Mouse (Mus musculus) C2C12 (cell line): ENCODE measurements around the gene Kcne2. TPM values are rescaled to one million over a fixed set of nuclear protein-coding genes. Genes with fewer than 3 reads are reported as not detected.

ENCODE experiments used
- H3K27me3 ChIP-seq: one replicate; pipeline ENCODE4 v1.6.1; 2011; ENCODE audit not compliant: control insufficient read depth, insufficient read depth, insufficient read length
- H3K36me3 ChIP-seq: one replicate; pipeline ENCODE4 v1.6.1; 2011; ENCODE audit not compliant: control insufficient read depth, insufficient read depth
- H3K4me3 ChIP-seq: one replicate; pipeline ENCODE4 v1.5.1; 2011; ENCODE audit warnings: mild to moderate bottlenecking, control low read depth; ENCODE audit not compliant: poor library complexity, insufficient read depth, severe bottlenecking
- H3K79me2 ChIP-seq: one replicate; pipeline ENCODE4 v1.6.1; 2011; ENCODE audit not compliant: control insufficient read depth, insufficient read depth
- H3K79me3 ChIP-seq: one replicate; pipeline ENCODE4 v1.6.1; 2011; ENCODE audit warnings: low read depth, control low read depth
- H3ac ChIP-seq: one replicate; pipeline ENCODE3; 2011; ENCODE audit warnings: low read depth; ENCODE audit not compliant: control insufficient read depth, insufficient read length
- CEBPB ChIP-seq: IDR thresholded peaks from one replicate; pipeline ENCODE4 v1.6.1; 2011; ENCODE audit warnings: low read depth, mild to moderate bottlenecking, control low read depth, moderate library complexity
- CTCF ChIP-seq: IDR thresholded peaks from one replicate; pipeline ENCODE4 v1.5.1; 2011; ENCODE audit not compliant: control insufficient read depth, insufficient read depth, insufficient read length
- FOSL1 ChIP-seq: IDR thresholded peaks from one replicate; pipeline ENCODE4 v1.8.0; 2011; ENCODE audit warnings: mild to moderate bottlenecking, low read length; ENCODE audit not compliant: poor library complexity, insufficient read depth, severe bottlenecking
- MAX ChIP-seq: IDR thresholded peaks from one replicate; pipeline ENCODE4 v1.6.1; 2011; ENCODE audit warnings: mild to moderate bottlenecking, control low read depth
- MYOD1 ChIP-seq: IDR thresholded peaks from one replicate; pipeline ENCODE4 v1.6.1; 2011; ENCODE audit warnings: low read depth; ENCODE audit not compliant: control insufficient read depth, insufficient read length
- MYOG ChIP-seq: IDR thresholded peaks from one replicate; pipeline ENCODE4 v1.6.1; 2011; ENCODE audit not compliant: control insufficient read depth, insufficient read length; ENCODE audit errors: extremely low read depth
- USF1 ChIP-seq: IDR thresholded peaks from one replicate; pipeline ENCODE4 v1.6.1; 2011; ENCODE audit warnings: low read depth, mild to moderate bottlenecking, control low read depth, moderate library complexity
- polyA plus RNA-seq: library from polyadenylated mRNA; unstranded; fragments of >200 nt; fragmentation: generic; extraction: Trizol; gene quantifications from one replicate; pipeline ENCODE4 v1.2.1, GENCODE M21; 2012; ENCODE audit warnings: missing spikeins

Kcne2 gene
- polyA plus RNA-seq, 1 experiment = not detected

DNA sequence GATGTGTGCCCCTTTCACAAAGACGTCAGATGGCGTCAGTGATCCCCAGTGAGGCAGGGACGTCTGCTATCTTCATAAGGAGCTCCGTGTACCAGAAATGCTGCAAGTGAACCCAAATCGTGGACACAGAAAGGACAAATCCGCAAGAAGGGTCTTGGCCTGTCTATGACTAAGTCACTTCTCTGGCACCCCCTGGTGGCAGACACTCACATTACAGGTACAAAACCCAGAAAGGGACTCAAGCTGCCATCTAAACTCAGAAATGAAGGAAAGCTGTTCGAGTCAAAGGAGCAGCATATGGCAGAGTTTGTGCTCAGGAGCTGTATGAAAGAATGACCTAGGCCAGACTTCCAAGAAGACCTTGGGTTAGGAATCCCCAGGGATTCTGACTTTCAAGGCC lies 5.6 kb upstream of the Kcne2 start:
- no peaks in the 10 kb centered on the region for H3K79me3 ChIP-seq
- H3K4me3 ChIP-seq = no peak overlapping the region
- H3K27me3 ChIP-seq = peaks cover 11% of the 10 kb centered on the region
- no peaks in the 10 kb centered on the region for H3K79me2 ChIP-seq
- H3K36me3 ChIP-seq = no peaks in the 10 kb centered on the region
- TF ChIP-seq CTCF = peak; percentile 53
- TF ChIP-seq USF1 = no peak
- no peak overlapping the region for H3ac ChIP-seq

DNA sequence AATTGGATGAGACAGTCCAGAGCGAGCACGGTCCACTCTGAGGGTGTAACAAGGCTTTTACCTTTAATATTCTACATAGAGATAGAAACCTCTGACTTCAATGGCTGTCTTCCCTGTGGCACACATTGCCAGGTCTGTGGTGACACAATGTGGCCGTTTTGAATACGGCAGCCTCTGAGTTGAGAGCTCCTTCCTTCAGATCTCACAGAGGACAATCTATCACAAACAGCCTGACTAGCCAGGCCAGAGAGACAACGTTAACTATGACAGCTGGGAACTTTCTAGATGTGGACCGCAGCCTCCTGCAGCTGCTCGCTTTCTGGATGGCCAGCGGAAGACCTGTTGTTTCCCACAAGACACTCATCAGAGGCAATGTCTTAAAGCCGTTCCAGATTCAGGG lies 3.4 kb upstream of the Kcne2 start:
- H3K79me2 ChIP-seq = no peaks in the 10 kb centered on the region
- no peaks in the 10 kb centered on the region for H3K79me3 ChIP-seq
- peaks cover 30% of the 10 kb centered on the region for H3K27me3 ChIP-seq
- no peaks in the 10 kb centered on the region for H3K36me3 ChIP-seq
- no peak overlapping the region for H3K4me3 ChIP-seq
- TF ChIP-seq USF1 = no peak
- no peak for TF ChIP-seq CEBPB
- no peak for TF ChIP-seq FOSL1
- no peak for TF ChIP-seq MYOD1
- TF ChIP-seq MYOG = no peak
- H3ac ChIP-seq = no peak overlapping the region

DNA sequence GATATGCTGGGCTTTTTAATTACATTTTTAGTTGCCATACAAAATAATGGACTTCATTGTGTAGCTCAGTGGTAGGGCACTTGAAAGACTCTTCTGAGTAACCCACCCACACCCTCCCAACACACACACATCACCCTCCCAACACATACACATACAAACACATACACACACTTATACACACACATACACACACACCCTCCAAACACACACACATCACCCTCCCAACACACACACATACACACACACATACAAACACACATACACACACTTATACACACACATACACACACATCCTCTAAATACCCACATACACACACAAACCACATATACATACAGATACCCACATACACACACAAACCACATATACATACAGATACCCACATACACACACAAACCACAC lies 2.1 kb upstream of the Kcne2 start:
- Histone ChIP-seq H3K36me3 (no peaks in the 10 kb centered on the region), H3K27me3 (peaks cover 34% of the 10 kb centered on the region), H3ac (no peak overlapping the region), H3K4me3 (no peak overlapping the region), H3K79me3 (no peaks in the 10 kb centered on the region), H3K79me2 (no peaks in the 10 kb centered on the region)
- TF ChIP-seq CEBPB (no peak), MYOD1 (no peak), FOSL1 (no peak), MAX (no peak), USF1 (no peak), CTCF (no peak), MYOG (no peak)

DNA sequence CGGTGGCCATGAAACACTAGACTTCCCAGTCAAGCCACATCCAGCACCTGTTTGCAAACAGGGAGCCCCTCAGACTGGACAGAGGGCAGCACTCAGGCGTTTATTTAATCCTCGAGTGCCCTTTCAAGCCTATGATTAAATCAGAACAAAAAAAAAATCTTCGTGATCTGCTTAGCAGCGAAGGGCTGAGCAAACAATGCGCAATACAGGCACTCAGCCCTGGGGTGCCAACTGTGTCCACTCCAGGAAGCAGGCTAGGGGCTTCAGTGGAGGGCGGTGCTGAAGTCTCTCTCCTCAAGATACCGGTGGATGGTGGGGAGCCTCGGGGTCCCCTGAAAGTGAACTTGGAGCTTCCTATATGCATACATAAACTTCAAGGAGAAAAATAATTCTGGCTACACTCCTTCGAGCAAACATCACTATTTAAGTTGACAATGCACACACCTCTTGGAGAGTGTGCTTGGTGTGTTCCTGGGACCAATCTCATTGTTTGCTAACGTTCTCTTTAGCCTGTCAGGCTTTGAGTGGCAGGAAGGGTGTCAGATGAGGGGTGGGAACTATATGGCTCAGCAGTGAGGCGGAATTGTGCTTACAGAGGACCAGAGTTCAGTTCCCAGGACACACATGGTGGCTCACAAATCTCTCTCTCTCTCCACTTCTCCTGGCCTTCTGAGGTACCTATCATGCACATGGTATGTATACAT lies 2.2 kb downstream of the Kcne2 start:
- Histone ChIP-seq H3K79me2 (no peaks in the 10 kb centered on the region), H3ac (no peak overlapping the region), H3K4me3 (no peak overlapping the region), H3K36me3 (no peaks in the 10 kb centered on the region), H3K79me3 (no peaks in the 10 kb centered on the region), H3K27me3 (peaks cover 45% of the 10 kb centered on the region)
- TF ChIP-seq USF1 (no peak), MYOD1 (no peak)

DNA sequence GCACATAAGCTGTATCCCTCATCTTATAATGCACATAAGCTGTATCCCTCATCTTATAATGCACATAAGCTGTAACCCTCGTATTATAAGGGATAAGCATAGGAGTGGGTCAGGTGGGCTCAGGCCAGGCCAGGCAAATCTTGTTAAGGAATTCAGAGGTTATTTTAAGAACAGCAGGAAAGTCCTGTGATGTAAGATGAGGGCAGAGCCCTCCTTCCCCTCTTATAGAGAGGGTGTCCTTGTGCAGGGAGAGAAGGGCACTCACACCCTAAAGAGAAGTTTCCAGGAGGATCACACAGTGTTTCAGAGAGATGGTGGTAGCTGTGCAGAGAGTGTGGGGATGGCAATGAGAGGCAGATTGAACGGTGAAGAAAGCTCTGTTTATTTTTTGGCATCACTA lies 3.1 kb downstream of the Kcne2 start:
- Histone ChIP-seq H3K4me3 (no peak overlapping the region), H3K79me2 (no peaks in the 10 kb centered on the region), H3K79me3 (no peaks in the 10 kb centered on the region), H3K36me3 (no peaks in the 10 kb centered on the region), H3ac (no peak overlapping the region), H3K27me3 (peaks cover 45% of the 10 kb centered on the region)
- no peak for TF ChIP-seq CTCF
- TF ChIP-seq MYOG = no peak
- no peak for TF ChIP-seq MAX
- no peak for TF ChIP-seq FOSL1
- TF ChIP-seq USF1 = no peak
- no peak for TF ChIP-seq MYOD1
- TF ChIP-seq CEBPB = no peak

DNA sequence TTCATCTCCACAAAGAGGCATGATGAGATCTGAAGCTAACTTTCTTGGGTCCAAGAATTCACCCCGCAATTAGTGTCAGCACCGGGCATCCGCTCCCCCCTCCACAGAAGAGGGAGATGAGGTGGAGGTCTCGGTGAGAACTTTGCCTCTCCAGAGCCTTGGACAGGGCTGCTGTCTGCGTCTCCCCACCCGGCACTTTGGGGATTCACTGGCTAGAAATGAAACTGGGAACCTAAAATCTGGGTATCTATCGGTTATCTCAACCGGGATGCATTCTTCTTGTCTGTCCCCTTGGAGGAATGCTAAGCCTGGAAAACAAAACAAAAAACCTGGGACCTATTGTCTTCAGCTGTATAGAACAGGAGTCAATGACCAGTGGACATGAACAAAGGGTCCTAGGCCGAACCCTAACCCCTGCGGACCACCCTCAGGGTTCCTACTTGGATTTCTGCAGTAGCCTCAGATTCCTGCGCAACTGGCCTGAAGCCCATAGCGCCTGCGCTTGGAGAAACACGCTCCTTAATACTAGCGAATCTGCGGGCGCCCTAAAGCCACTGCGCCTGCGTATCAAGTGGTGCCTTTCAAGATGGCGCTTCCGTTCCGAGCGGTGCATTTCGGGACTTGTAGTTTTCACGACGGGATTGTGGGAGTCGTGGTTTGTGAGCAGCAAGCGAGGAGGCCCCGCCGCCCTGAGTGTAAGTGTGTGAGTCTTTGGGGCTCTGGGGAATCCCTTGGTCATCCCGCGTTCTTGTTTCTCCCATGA lies 8.6 kb downstream of the Kcne2 start, which contains the start of gene Smim11:
TSS of gene Smim11 (plus strand) at position 638 of the 763 bp plus-strand sequence.
- no peak for TF ChIP-seq MAX
- TF ChIP-seq CEBPB = no peak
- no peak for TF ChIP-seq USF1
- no peak for TF ChIP-seq FOSL1
- no peak for TF ChIP-seq MYOD1
- no peak for TF ChIP-seq CTCF
- TF ChIP-seq MYOG = no peak
- Histone ChIP-seq H3K36me3 (peaks cover 4% of the 10 kb centered on the region), H3K79me2 (peaks cover 10% of the 10 kb centered on the region)

More for the DNA sequence above, 8.6 kb downstream of the Kcne2 start, which contains the start of gene Smim11:
- peak within 1 kb of the TSS; percentile 65 for H3K4me3 ChIP-seq
- peaks cover 8% of the 10 kb centered on the region for H3K27me3 ChIP-seq
- H3ac ChIP-seq = peak within 1 kb of the TSS; percentile 72
- H3K79me3 ChIP-seq = no peaks in the 10 kb centered on the region
